Mouse (Mus musculus) cerebellum, adult 8-10 months (tissue): Measurements from ENCODE around the gene Slc19a1.

Experiments
- DNase-seq: peaks from one replicate; pipeline ENCODE4 v3.0.0; 2022

The Slc19a1 gene

DNA sequence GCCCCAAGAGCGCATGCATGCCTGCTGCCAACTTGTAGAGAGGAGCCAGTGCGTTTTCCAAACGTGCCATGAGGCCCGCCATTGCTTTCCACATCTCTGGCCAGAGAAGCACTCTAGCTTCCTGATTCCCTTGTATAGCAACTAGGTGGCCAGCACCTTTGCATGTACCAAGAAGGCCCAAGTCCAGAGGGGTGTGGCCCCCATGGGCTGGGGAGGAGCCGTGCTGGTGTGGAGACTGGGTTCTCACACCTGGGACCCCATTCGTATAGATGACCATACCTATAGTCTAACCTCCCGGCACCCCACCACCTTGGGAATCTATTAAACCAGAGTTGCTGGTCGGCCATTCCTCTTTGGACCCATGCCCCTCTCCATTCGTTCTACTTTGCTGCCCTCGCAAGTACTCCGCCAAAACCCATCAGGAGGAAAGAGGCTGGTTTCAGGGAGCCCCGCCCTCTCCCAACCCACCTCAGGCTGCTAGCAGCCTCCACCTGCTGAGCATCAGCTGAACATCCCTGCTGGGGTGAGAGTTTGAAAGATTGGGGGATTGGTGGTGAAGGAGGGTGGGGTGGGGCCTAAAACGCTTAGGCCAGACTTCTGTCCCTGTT is at the start of gene Slc19a1:
Gene Slc19a1, plus strand, starts transcription at position 474 of the 608 bp plus-strand sequence.
- DNase-seq: peak; percentile 30

- DNase-seq: no peak
These were observed 43.5 kb upstream of the Slc19a1 start for GRCm38 (mm10) chr10:76988586-76988985.

GRCm38 (mm10) chr10:76992456-76992855 is 39.6 kb upstream of the Slc19a1 start:
- DNase-seq: no peak

DNA sequence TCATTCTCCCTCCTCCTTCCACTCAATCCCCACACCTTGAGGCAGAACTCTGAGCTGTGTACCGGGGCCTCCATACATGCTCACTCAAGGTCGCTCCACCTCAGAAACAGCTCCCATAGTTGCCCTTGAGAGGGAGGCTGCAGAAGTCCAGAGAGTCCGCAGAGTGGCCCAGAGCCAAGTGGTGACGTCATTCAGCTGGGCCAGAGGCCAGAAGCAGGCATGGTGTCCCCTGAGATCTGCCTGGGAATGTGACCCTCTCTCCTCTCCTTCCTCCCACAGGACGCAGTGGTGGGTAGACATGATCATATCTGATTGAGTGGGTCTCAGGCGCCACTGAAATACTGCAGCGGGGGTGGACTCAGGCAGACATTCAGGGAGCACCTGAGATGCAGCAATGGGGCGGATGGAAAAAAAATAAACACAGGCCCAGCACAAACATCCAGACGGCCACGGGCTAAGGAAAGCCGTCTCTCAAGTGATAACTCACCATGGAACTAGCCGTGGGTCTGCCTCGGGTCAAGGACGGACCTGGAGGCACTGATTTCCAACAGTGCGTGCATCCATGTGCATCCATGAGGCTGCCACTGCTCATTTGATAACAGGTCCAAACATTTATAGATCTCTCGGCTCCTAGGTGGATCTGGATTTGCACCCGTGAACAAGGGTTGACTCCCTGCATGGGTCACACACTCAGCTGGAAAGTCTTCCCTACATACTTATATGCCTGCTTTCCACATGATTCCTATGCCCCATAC is 34.1 kb upstream of the Slc19a1 start:
- DNase-seq: peak; percentile 72

- DNase-seq: no peak
These were observed 27.1 kb upstream of the Slc19a1 start for GRCm38 (mm10) chr10:77004936-77005335.

DNA sequence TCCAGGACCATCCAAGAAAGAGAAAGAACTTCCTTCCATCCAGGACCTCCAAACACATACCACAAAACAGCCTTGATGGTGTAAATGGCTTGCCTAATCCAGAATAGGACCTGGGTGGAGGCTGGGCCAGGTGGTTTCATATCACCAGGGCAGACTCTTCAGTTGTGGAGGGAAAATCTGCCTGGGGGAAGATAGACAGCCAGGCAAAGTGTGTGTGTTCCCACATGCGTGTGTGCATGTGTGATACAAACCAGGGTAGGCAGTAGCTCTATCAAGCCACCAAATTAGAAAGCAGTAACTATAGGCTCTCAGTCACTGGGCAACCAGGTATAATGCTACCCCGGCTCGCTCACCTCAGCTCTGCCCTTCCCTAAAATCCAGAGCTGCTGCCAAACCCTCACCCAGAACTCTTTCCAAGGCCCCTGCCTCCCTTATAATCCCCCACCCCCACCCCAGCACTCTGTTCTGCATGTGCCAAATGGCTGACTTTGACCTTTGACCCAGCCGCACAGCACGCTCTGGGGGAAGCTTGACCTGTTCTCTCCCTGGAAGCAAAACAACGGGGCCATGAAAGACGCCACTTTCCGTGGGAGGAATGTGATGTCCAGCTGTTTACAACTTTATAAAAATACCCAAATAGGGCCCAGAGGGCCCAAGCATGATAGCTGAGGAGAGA is 24.5 kb upstream of the Slc19a1 start:
- no peak for DNase-seq

- peak; percentile 84 for DNase-seq
These were observed 23.9 kb upstream of the Slc19a1 start for GRCm38 (mm10) chr10:77008109-77008561.

- DNase-seq: peak; percentile 37
These were observed 23.3 kb upstream of the Slc19a1 start for GRCm38 (mm10) chr10:77008698-77009097.

GRCm38 (mm10) chr10:77011681-77012080 is 20.4 kb upstream of the Slc19a1 start:
- no peak for DNase-seq

GRCm38 (mm10) chr10:77016080-77016479 is 16.0 kb upstream of the Slc19a1 start:
- DNase-seq: no peak

- DNase-seq: no peak
These were observed 15.5 kb upstream of the Slc19a1 start for GRCm38 (mm10) chr10:77016499-77016898.

DNA sequence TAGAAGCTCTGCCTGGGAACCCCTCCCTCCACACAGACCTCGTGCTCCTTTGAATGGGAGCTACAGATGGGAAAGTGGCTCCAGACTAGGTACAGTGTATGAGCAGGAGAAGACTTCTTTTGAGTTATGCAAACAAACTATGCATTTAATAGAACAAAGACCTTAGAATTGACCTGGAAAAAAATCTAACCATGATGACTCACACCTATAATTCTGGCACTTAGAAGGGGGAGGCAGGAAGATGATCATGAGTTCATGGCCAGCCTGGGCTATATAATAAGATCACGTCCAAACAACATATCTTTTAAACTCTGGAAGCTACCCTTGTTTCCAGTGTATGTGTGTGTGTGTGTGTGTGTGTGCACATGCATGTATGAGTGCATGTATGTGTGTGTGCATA is 15.0 kb upstream of the Slc19a1 start:
- DNase-seq: no peak

- DNase-seq: no peak
These were observed 14.4 kb upstream of the Slc19a1 start for GRCm38 (mm10) chr10:77017662-77018061.

- peak; percentile 93 for DNase-seq
These were observed 10.5 kb upstream of the Slc19a1 start for GRCm38 (mm10) chr10:77021399-77022052.

DNA sequence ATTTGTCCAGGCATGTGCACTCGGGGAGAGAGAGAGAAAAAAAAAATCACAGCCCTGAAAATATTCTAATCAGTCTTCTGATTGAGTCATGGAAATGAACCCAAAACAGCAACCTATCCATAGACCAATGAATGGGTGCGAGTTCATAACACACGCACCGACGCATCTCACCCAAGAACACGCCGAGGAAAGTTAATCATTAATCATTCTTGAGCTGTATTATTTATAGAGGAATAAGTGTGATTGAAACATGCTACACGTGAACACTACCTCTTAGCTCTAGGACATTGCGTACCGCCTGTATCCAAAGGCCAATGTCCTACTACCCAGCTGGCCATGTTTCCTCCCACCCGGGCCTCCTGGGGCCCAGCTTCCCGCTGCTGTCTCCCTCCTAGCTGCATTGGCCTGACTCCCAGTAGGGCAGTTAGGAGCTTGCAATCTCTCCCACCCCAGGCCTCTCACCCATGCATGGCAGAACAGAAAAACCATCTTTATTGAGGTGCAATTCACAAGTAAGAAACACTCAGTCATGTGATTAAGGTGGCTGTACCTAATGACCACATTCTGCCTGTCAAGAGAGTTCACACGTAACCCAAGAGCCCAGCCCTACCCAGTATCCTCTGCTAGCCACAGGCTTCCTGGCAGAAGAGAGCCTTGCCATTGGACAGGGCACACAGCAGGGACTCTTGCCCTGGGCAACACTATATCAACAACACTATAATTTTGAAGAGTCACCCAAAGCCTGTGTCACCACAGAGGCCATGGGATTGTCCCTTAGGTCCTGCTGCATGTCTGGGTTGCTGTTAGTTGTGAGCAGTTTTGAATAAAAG is 9.5 kb upstream of the Slc19a1 start:
- DNase-seq: no peak

DNA sequence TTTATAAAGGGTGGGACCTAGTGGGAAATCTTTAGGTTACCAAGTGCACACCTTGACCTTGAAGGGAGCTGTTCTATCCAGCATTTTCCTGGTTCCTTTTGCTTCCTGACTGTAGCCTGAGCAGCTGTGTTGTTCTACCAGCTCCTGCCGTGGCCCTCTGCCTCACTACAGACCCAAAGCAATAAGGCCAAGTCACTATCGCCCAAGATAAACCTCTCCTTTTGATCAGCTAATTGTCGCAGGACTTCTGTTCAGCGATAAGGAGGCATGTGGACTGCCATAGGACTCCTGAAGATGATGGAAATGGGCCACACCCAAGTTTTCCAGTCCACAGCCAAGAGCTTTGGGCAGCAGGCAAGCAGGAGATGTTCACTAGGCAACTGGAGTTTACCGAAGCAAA is 7.8 kb upstream of the Slc19a1 start:
- no peak for DNase-seq

DNA sequence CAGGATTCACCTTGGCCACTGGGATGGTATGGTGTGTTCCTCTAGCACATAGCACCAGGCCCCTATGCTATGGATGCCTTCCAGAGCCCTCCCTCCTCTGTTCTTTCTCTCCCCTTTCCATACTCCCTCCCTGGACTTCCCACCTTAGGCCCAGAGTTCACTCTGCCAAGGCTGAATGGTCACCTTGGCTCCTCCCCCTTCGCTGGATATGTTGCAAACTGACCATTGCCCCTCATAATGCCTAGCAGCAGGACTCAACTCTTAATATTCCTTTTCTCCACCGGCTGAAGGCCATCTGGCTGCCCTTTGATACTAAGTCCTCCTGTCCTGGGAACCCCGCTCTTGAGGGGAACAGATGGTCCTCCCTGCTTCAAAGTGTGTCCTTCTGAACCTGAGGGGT is 5.1 kb upstream of the Slc19a1 start:
- DNase-seq: no peak

GRCm38 (mm10) chr10:77028782-77029296 is 3.2 kb upstream of the Slc19a1 start:
- no peak for DNase-seq

GRCm38 (mm10) chr10:77029761-77030160 is 2.3 kb upstream of the Slc19a1 start:
- DNase-seq: no peak

DNA sequence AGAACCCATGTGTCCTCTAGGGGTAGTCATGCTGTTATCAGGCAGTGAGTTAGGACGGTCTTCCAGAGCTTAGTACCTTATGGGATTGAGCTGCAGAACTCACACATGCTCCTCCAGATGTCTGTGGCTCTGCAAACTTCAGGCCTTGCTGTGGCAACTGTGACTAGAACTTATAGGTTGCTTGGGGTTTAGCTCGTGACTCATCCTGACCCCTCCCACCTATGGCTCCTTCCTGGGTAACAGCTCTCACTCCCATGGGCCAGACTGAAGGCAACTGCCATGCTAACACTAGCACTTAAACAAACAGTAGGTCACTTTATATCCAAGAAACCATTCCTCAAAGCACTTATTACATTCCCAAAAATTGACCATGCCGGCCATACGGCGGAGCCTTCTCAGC is 1.4 kb upstream of the Slc19a1 start:
- no peak for DNase-seq

- peak; percentile 98 for DNase-seq
These were observed 716 bp downstream of the Slc19a1 start for GRCm38 (mm10) chr10:77032591-77033322.
